Mouse (Mus musculus): ENCODE data around the gene Tgm4. TPM values are rescaled to one million over a fixed set of nuclear protein-coding genes. Genes with fewer than 3 reads are reported as not detected.
A peak's percentile ranks its signal among the peaks of the same experiment; 100 is the strongest.

The Tgm4 gene
- polyA plus RNA-seq, 1 experiment from 2014 or later: 0.44 TPM

DNA sequence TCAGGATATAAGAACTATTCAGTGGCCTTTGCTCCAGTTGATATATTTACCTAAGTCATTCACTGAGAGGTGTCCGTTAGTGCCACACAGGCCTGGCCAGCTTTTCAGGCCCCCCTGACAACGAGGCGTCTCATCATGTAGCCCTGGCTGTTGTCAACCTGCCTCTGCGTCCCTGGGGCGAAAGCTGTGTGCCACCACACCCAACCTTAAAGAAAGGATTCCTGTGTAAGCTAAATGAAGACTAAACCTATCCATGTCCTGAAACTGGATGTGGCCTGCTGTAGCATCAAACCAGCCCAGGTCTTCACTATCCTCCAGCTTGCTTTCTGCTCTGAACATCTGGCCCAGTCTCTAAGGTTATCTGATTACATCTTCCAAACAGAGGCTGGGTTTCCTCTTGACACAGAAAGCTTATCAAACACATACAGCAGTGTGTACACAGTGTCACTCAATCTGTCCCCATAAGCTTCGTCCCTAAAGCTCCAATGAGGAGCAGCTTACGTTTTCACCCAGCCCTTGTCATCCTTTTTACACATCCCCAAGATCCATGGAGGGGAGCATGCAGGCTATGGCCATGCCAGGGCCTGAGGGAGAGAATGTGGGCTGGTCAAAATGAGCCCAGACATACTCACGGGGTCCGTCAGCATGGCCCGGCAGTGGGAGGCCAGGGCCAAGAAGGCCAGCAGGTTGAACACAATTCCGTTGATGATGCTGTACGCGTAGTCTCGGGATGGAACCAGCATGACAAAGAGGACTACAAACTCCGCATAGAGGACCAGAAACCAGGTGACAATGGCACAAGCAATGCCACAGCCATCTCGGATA is 65.3 kb downstream of the Tgm4 start:
- no peak for ATAC-seq (ENCODE audit: low FRiP score, low TSS enrichment)
- no peak for DNase-seq (ENCODE audit: low spot score)

DNA sequence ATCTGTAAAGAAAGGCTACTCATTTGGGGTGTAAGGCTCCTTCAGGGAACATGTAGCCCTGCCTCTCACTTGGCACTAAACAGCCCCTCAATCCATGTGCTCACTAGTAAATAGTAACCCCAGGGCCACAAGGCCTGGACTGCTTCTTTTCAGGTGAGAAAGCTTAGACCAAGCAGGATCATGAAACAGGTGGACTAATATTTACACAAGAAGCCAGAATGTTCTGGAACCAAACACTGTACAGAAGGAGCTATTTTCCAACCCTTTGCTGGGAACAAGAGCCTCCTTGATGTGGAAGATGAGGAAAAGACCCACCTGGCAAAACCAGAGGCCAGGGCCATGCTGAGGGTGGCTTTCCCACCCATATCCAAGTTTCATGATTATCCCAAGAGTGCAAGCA is 68.9 kb downstream of the Tgm4 start:
- Histone ChIP-seq H3K9ac (ENCODE audit: low read length) (no peak overlapping the region), H3K27me3 (ENCODE audit: control insufficient read depth, insufficient read depth, low read length) (no peaks in the 10 kb centered on the region)

More for the DNA sequence above, 65.3 kb downstream of the Tgm4 start:
- H3K9ac ChIP-seq (ENCODE audit: low read length): no peak overlapping the region
- H3K27me3 ChIP-seq (ENCODE audit: control insufficient read depth, insufficient read depth, low read length): no peaks in the 10 kb centered on the region
- no peak overlapping the region for H3K27ac ChIP-seq (replicated peaks)
- no peak overlapping the region for H3K4me3 ChIP-seq (ENCODE audit: low read depth, low read length)
- 87% methylated on average over 16 of the region's 16 CpGs for WGBS
- TF ChIP-seq CTCF (IDR thresholded peaks at IDR 0.05; ENCODE audit: low read depth) (no peak), EP300 (optimal IDR thresholded peaks at IDR 0.05) (no peak)
- no peak overlapping the region for H3K4me2 ChIP-seq (replicated peaks; ENCODE audit: low read depth)
- H3K36me3 ChIP-seq (ENCODE audit: control insufficient read depth, insufficient read depth, low read length): peaks cover 25% of the 10 kb centered on the region
- no peaks in the 10 kb centered on the region for H3K9me3 ChIP-seq (ENCODE audit: control insufficient read depth, low read length)
- no peaks in the 10 kb centered on the region for H3K4me1 ChIP-seq (replicated peaks; ENCODE audit: control insufficient read depth, insufficient read depth)

DNA sequence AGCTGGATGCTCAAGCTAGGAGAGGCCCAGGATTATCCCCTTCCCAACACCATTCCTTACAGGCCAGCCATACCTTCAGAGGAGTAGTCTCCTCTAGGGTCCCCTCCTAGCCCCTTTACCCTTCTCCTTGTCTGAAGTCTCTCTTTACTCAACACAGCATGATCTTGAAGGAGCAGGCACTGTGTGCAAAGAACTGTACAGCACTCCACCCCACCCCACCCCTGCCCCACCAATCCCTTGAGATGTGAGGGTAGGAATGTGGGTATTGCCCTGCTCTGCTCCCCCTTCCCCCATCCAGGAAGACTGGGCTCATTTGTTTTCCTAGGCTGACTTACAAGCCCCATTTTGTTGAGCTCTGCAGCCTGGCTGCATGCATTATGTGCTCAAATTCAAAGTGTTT is 69.8 kb downstream of the Tgm4 start:
- no peaks in the 10 kb centered on the region for H3K4me1 ChIP-seq (replicated peaks; ENCODE audit: control insufficient read depth, insufficient read depth)

More for the DNA sequence above, 68.9 kb downstream of the Tgm4 start:
- TF ChIP-seq EP300 (optimal IDR thresholded peaks at IDR 0.05) (no peak), CTCF (IDR thresholded peaks at IDR 0.05; ENCODE audit: low read depth) (no peak)
- ATAC-seq (ENCODE audit: low FRiP score, low TSS enrichment): peak; percentile 60; the same call in 1 of the 2 replicates
- DNase-seq (ENCODE audit: low spot score): no peak
- Histone ChIP-seq H3K36me3 (ENCODE audit: control insufficient read depth, insufficient read depth, low read length) (peaks cover 13% of the 10 kb centered on the region; the same call in 1 of the 2 replicates), H3K4me1 (replicated peaks; ENCODE audit: control insufficient read depth, insufficient read depth) (no peaks in the 10 kb centered on the region), H3K4me2 (replicated peaks; ENCODE audit: low read depth) (no peak overlapping the region), H3K27ac (replicated peaks) (no peak overlapping the region), H3K4me3 (ENCODE audit: low read depth, low read length) (no peak overlapping the region), H3K9me3 (ENCODE audit: control insufficient read depth, low read length) (no peaks in the 10 kb centered on the region)

DNA sequence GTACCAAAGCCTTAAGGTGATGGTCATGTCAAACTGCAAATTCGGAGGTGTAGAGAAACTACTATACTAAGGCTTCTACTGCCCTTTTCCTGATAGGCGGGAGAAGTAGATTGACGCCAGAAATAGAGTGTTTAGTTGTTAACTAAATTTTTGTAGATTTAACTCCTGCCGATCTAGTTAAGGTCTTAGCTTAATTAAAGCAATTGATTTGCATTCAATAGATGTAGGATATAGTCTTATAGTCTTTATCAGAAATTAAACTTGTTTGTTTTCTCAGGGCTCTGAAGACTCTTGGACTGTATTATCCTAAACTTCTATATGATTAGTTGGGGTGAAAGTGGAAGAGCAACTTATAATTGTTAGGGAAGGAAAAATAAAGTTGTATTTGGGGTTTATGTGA is 72.7 kb downstream of the Tgm4 start:
- Histone ChIP-seq H3K4me3 (ENCODE audit: low read depth, low read length) (no peak overlapping the region), H3K4me1 (replicated peaks; ENCODE audit: control insufficient read depth, insufficient read depth) (peaks cover 6% of the 10 kb centered on the region; the same call in 1 of the 2 replicates), H3K9me3 (ENCODE audit: control insufficient read depth, low read length) (no peaks in the 10 kb centered on the region), H3K27ac (replicated peaks) (no peak overlapping the region), H3K4me2 (replicated peaks; ENCODE audit: low read depth) (no peak overlapping the region), H3K9ac (ENCODE audit: low read length) (no peak overlapping the region), H3K27me3 (ENCODE audit: control insufficient read depth, insufficient read depth, low read length) (no peaks in the 10 kb centered on the region), H3K36me3 (ENCODE audit: control insufficient read depth, insufficient read depth, low read length) (0 out of 2 replicates have a peak, but pooled peaks cover 3% of the 10 kb centered on the region)
- DNase-seq (ENCODE audit: low spot score) (no peak), ATAC-seq (ENCODE audit: low FRiP score, low TSS enrichment) (no peak)
- 80% methylated on average over 4 of the region's 4 CpGs for WGBS
- TF ChIP-seq CTCF (IDR thresholded peaks at IDR 0.05; ENCODE audit: low read depth): no peak
- TF ChIP-seq EP300 (optimal IDR thresholded peaks at IDR 0.05): no peak

More for the DNA sequence above, 69.8 kb downstream of the Tgm4 start:
- no peak overlapping the region for H3K9ac ChIP-seq (ENCODE audit: low read length)
- TF ChIP-seq CTCF (IDR thresholded peaks at IDR 0.05; ENCODE audit: low read depth): no peak
- no peak for TF ChIP-seq EP300 (optimal IDR thresholded peaks at IDR 0.05)
- H3K4me2 ChIP-seq (replicated peaks; ENCODE audit: low read depth): no peak overlapping the region
- no peaks in the 10 kb centered on the region for H3K27me3 ChIP-seq (ENCODE audit: control insufficient read depth, insufficient read depth, low read length)
- peaks cover 13% of the 10 kb centered on the region; the same call in 1 of the 2 replicates for H3K36me3 ChIP-seq (ENCODE audit: control insufficient read depth, insufficient read depth, low read length)
- no peak overlapping the region for H3K4me3 ChIP-seq (ENCODE audit: low read depth, low read length)
- DNase-seq (ENCODE audit: low spot score): peak; percentile 25
- peak; percentile 28; the same call in 1 of the 2 replicates for ATAC-seq (ENCODE audit: low FRiP score, low TSS enrichment)
- H3K9me3 ChIP-seq (ENCODE audit: control insufficient read depth, low read length): no peaks in the 10 kb centered on the region
- 0 out of 2 replicates have a peak overlapping the region, but pooled peaks have one; percentile 30 for H3K27ac ChIP-seq (replicated peaks)

DNA sequence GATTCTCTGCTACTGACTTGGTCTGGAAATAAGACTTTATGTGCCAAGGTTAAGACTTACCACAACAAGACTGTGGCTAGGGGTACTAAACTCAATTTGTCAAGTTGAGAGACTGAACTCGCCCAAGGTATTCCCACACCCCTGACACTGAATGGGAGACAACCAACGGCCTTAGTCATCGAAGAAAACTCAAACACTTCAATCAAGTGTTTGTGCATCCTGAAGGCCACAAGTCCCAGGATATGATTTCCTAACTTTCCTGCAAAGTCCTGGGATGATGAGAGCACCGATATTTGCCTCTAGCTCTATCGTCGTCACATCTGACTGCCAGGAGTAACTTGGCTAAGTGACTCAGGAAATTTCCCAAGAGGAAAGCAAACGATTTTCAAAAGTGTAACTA is 74.7 kb downstream of the Tgm4 start:
- Histone ChIP-seq H3K9me3 (ENCODE audit: control insufficient read depth, low read length) (no peaks in the 10 kb centered on the region), H3K27me3 (ENCODE audit: control insufficient read depth, insufficient read depth, low read length) (no peaks in the 10 kb centered on the region), H3K36me3 (ENCODE audit: control insufficient read depth, insufficient read depth, low read length) (0 out of 2 replicates have a peak, but pooled peaks cover 3% of the 10 kb centered on the region), H3K4me3 (ENCODE audit: low read depth, low read length) (no peak overlapping the region), H3K4me2 (replicated peaks; ENCODE audit: low read depth) (no peak overlapping the region), H3K27ac (replicated peaks) (peak overlapping the region; percentile 13; the same call in 1 of the 2 replicates), H3K4me1 (replicated peaks; ENCODE audit: control insufficient read depth, insufficient read depth) (peaks cover 6% of the 10 kb centered on the region; the same call in 1 of the 2 replicates), H3K9ac (ENCODE audit: low read length) (no peak overlapping the region)
- DNase-seq (ENCODE audit: low spot score) (no peak), ATAC-seq (ENCODE audit: low FRiP score, low TSS enrichment) (no peak)
- 54% methylated on average over 7 of the region's 7 CpGs for WGBS
- no peak for TF ChIP-seq EP300 (optimal IDR thresholded peaks at IDR 0.05)
- no peak for TF ChIP-seq CTCF (IDR thresholded peaks at IDR 0.05; ENCODE audit: low read depth)

DNA sequence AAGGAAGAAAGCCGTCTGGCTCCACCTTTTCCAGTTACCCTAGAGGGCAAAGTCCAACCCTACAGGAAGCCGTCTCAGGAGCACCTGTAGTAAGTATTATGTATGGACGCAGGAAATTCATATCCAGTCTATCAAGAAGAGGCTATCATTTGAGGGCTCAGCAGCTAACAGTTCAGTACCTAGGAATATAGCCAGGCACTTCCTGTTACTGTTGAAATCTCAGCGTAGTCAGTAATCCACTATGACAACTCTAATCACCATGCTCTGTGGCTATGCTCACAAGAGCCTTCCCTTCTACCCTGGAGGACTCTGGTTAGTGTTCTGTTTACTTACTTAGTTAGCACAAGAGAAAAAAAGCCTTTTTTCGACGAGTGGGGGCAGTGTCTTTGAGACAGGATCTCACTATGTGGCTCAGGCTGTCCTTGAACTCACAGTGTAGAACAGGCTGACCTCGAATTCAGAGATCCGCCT is 77.3 kb downstream of the Tgm4 start:
- Histone ChIP-seq H3K9ac (ENCODE audit: low read length) (peak overlapping the region; percentile 94), H3K4me3 (ENCODE audit: low read depth, low read length) (peak overlapping the region; percentile 87), H3K4me1 (replicated peaks; ENCODE audit: control insufficient read depth, insufficient read depth) (peaks cover 6% of the 10 kb centered on the region; the same call in 1 of the 2 replicates), H3K4me2 (replicated peaks; ENCODE audit: low read depth) (peak overlapping the region; percentile 88), H3K27me3 (ENCODE audit: control insufficient read depth, insufficient read depth, low read length) (no peaks in the 10 kb centered on the region), H3K36me3 (ENCODE audit: control insufficient read depth, insufficient read depth, low read length) (no peaks in the 10 kb centered on the region; the same call in 1 of the 2 replicates), H3K27ac (replicated peaks) (peak overlapping the region; percentile 97), H3K9me3 (ENCODE audit: control insufficient read depth, low read length) (no peaks in the 10 kb centered on the region)
- peak; percentile 47 for DNase-seq (ENCODE audit: low spot score)
- 35% methylated on average over 8 of the region's 8 CpGs for WGBS
- TF ChIP-seq CTCF (IDR thresholded peaks at IDR 0.05; ENCODE audit: low read depth) (peak; percentile 21), EP300 (optimal IDR thresholded peaks at IDR 0.05) (no peak)
- peak; percentile 64 for ATAC-seq (ENCODE audit: low FRiP score, low TSS enrichment)
